Mouse (Mus musculus): ENCODE results near the gene Atp8a2.
"Not testable (repeated sequence)": the region's sequence is repeated elsewhere in the genome, so short reads cannot be mapped to it uniquely, and the experiment has no call there.

Atp8a2 gene

GRCm38 (mm10) chr14:59783348-59784341 is 413.3 kb downstream of the Atp8a2 start:
- no peak for DNase-seq (ENCODE audit: low read depth, low spot score)

GRCm38 (mm10) chr14:59780391-59780790 is 416.6 kb downstream of the Atp8a2 start:
- DNase-seq (ENCODE audit: low read depth, low spot score): no peak

GRCm38 (mm10) chr14:59762227-59762626 is 434.8 kb downstream of the Atp8a2 start:
- DNase-seq (ENCODE audit: low read depth, low spot score): no peak

GRCm38 (mm10) chr14:59759900-59760493 is 437.0 kb downstream of the Atp8a2 start:
- no peak for DNase-seq (ENCODE audit: low read depth, low spot score)

- no peak for DNase-seq (ENCODE audit: low read depth, low spot score)
Observed at GRCm38 (mm10) chr14:59759196-59759839, 437.7 kb downstream of the Atp8a2 start.

GRCm38 (mm10) chr14:59752401-59752800 is 444.6 kb downstream of the Atp8a2 start:
- no peak for DNase-seq (ENCODE audit: low read depth, low spot score)

- no peak for DNase-seq (ENCODE audit: low read depth, low spot score)
Observed at GRCm38 (mm10) chr14:59750005-59750404, 447.0 kb downstream of the Atp8a2 start.

- no peak for DNase-seq (ENCODE audit: low read depth, low spot score)
Observed at GRCm38 (mm10) chr14:59745676-59746075, 451.3 kb downstream of the Atp8a2 start.

GRCm38 (mm10) chr14:59741752-59742151 is 455.2 kb downstream of the Atp8a2 start:
- no peak for DNase-seq (ENCODE audit: low read depth, low spot score)

GRCm38 (mm10) chr14:59739446-59739845 is 457.5 kb downstream of the Atp8a2 start:
- no peak for DNase-seq (ENCODE audit: low read depth, low spot score)

GRCm38 (mm10) chr14:59737734-59738294 is 459.2 kb downstream of the Atp8a2 start:
- DNase-seq (ENCODE audit: low read depth, low spot score): no peak

GRCm38 (mm10) chr14:59736861-59737700 is 459.9 kb downstream of the Atp8a2 start:
- DNase-seq (ENCODE audit: low read depth, low spot score): no peak

- DNase-seq (ENCODE audit: low read depth, low spot score): no peak
Observed at GRCm38 (mm10) chr14:59730043-59730390, 467.0 kb downstream of the Atp8a2 start.

GRCm38 (mm10) chr14:59729298-59730042 is 467.5 kb downstream of the Atp8a2 start:
- DNase-seq (ENCODE audit: low read depth, low spot score): no peak

GRCm38 (mm10) chr14:59727016-59727415 is 470.0 kb downstream of the Atp8a2 start:
- DNase-seq (ENCODE audit: low read depth, low spot score): no peak

- DNase-seq (ENCODE audit: low read depth, low spot score): no peak
Observed at GRCm38 (mm10) chr14:59723163-59723562, 473.8 kb downstream of the Atp8a2 start.

GRCm38 (mm10) chr14:59721957-59722356 is 475.0 kb downstream of the Atp8a2 start:
- no peak for DNase-seq (ENCODE audit: low read depth, low spot score)

- DNase-seq (ENCODE audit: low read depth, low spot score): no peak
Observed at GRCm38 (mm10) chr14:59721356-59721755, 475.6 kb downstream of the Atp8a2 start.

GRCm38 (mm10) chr14:59720386-59720785 is 476.6 kb downstream of the Atp8a2 start:
- DNase-seq (ENCODE audit: low read depth, low spot score): no peak

- DNase-seq (ENCODE audit: low read depth, low spot score): not testable (repeated sequence)
Observed at GRCm38 (mm10) chr14:59716443-59717085, 480.4 kb downstream of the Atp8a2 start.

All from embryo, embryonic 11.5 days (tissue).